Mouse (Mus musculus) kidney, embryonic 14.5 days (tissue): ENCODE data around the gene Arhgef15. TPM values are rescaled to one million over a fixed set of nuclear protein-coding genes. Genes with fewer than 3 reads are reported as not detected.
"Not testable (repeated sequence)": the region's sequence is repeated elsewhere in the genome, so short reads cannot be mapped to it uniquely, and the experiment has no call there.

Source experiments
- ATAC-seq: fragments of 200-750 bp; cut with Nextera tagmentation; 2 replicates; pipeline ENCODE4 v1.8.0; 2017; ENCODE audit warnings: moderate number of reproducible peaks, mild to moderate bottlenecking, moderate TSS enrichment, moderate library complexity; ENCODE audit not compliant: low FRiP score, low TSS enrichment
- H3K27ac ChIP-seq: fragments of 300-500 bp; sonication (generic); 2 replicates; pipeline ENCODE4 v1.5.1; 2014; ENCODE audit warnings: low read depth, mild to moderate bottlenecking, low read length, moderate library complexity, mixed read lengths
- H3K27me3 ChIP-seq: fragments of 300-500 bp; sonication (generic); 2 replicates; pipeline ENCODE4 v1.6.1; 2014; ENCODE audit warnings: mild to moderate bottlenecking, low read length; ENCODE audit not compliant: control insufficient read depth, insufficient read depth
- H3K36me3 ChIP-seq: fragments of 300-500 bp; sonication (generic); 2 replicates; pipeline ENCODE4 v1.6.1; 2014; ENCODE audit warnings: low read length, mixed read lengths; ENCODE audit not compliant: control insufficient read depth, insufficient read depth
- H3K4me1 ChIP-seq: fragments of 300-500 bp; sonication (generic); 2 replicates; pipeline ENCODE4 v1.6.1; 2014; ENCODE audit warnings: low read length, mixed read lengths; ENCODE audit not compliant: control insufficient read depth, insufficient read depth
- H3K4me2 ChIP-seq: fragments of 300-500 bp; sonication (generic); replicated peaks from 2 replicates; pipeline ENCODE4 v1.6.1; 2014; ENCODE audit warnings: low read depth, mild to moderate bottlenecking, low read length
- H3K4me3 ChIP-seq: fragments of 300-500 bp; sonication (generic); 2 replicates; pipeline ENCODE4 v1.5.1; 2014; ENCODE audit warnings: mild to moderate bottlenecking, low read length
- H3K9ac ChIP-seq: fragments of 300-500 bp; sonication (generic); 2 replicates; pipeline ENCODE4 v1.6.1; 2014; ENCODE audit warnings: low read depth, mild to moderate bottlenecking, low read length, moderate library complexity
- H3K9me3 ChIP-seq: fragments of 300-500 bp; sonication (generic); 2 replicates; pipeline ENCODE4 v1.6.1; 2016; ENCODE audit warnings: low read length; ENCODE audit not compliant: control insufficient read depth
- WGBS: fragments of 180-500 bp; shearing (Covaris S2); extraction: QIAGEN DNeasy Blood & Tissue Kit; methylation state at CpG from one replicate; pipeline ENCODE4 v1.1.7; 2014; 5-methylcytosine and 5-hydroxymethylcytosine counted together
- polyA plus RNA-seq: library from polyadenylated mRNA; unstranded; fragments of >200 nt; fragmentation: Nextera tagmentation; extraction: Ambion mirVana; gene quantifications from 2 replicates; pipeline ENCODE4 v1.2.1, GENCODE M21; 2014

Gene Arhgef15
- polyA plus RNA-seq, 1 experiment from 2014 or later, result 15.9 TPM

DNA sequence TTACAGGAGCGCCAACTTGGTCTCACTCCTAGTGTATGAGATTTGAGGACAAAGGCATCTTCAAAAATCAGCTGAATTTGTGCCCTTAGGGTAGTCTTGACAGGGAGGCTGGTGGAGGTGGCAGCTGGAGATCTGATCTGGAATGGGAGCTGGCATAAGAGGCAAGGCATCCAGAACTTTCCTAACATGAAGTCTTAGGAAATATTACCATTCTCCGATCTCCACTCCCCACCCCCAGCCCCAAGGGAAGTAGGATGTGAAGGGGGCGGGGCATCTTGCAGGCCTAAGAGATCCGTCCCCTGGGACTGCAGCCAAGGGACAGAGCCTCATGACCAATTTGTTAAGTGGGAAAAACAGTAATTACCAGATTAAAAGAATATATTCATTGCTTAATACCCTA, 13.0 kb upstream of the Arhgef15 start:
- H3K27me3 ChIP-seq, result no peaks in the 10 kb centered on the region
- no peak overlapping the region for H3K4me3 ChIP-seq
- WGBS, result 83% methylated on average over 4 of the region's 4 CpGs
- H3K9me3 ChIP-seq, result no peaks in the 10 kb centered on the region
- ATAC-seq, result no peak
- H3K4me1 ChIP-seq, result peaks cover 14% of the 10 kb centered on the region
- H3K9ac ChIP-seq, result no peak overlapping the region
- H3K4me2 ChIP-seq, result no peak overlapping the region
- no peak overlapping the region for H3K27ac ChIP-seq
- H3K36me3 ChIP-seq, result no peaks in the 10 kb centered on the region

DNA sequence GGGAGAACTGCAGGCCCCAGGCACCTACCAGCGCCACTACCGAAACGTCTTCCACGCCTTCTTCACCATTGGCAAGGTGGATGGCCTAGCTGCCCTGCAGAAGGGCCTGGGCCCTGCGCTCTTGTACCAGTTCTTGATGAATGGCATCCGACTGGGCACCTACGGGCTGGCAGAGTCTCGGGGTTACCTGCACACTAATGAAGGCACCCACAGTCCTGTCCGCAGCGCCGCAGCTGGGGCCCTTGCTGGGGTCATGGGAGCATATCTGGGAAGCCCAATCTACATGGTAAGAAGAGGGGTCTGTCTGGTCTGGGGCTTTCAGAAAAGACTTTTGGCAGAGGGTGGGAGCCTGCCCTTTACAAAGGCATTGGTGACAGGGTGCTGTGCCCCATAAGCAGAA, 11.5 kb upstream of the Arhgef15 start:
- H3K9me3 ChIP-seq, result no peaks in the 10 kb centered on the region
- peaks cover 14% of the 10 kb centered on the region for H3K4me1 ChIP-seq
- no peak for ATAC-seq
- WGBS, result 85% methylated on average over 11 of the region's 11 CpGs
- no peak overlapping the region for H3K9ac ChIP-seq
- H3K4me3 ChIP-seq, result no peak overlapping the region
- H3K27ac ChIP-seq, result no peak overlapping the region
- no peaks in the 10 kb centered on the region for H3K36me3 ChIP-seq
- H3K4me2 ChIP-seq, result no peak overlapping the region; the same call in 1 of the 2 replicates
- no peaks in the 10 kb centered on the region for H3K27me3 ChIP-seq

DNA sequence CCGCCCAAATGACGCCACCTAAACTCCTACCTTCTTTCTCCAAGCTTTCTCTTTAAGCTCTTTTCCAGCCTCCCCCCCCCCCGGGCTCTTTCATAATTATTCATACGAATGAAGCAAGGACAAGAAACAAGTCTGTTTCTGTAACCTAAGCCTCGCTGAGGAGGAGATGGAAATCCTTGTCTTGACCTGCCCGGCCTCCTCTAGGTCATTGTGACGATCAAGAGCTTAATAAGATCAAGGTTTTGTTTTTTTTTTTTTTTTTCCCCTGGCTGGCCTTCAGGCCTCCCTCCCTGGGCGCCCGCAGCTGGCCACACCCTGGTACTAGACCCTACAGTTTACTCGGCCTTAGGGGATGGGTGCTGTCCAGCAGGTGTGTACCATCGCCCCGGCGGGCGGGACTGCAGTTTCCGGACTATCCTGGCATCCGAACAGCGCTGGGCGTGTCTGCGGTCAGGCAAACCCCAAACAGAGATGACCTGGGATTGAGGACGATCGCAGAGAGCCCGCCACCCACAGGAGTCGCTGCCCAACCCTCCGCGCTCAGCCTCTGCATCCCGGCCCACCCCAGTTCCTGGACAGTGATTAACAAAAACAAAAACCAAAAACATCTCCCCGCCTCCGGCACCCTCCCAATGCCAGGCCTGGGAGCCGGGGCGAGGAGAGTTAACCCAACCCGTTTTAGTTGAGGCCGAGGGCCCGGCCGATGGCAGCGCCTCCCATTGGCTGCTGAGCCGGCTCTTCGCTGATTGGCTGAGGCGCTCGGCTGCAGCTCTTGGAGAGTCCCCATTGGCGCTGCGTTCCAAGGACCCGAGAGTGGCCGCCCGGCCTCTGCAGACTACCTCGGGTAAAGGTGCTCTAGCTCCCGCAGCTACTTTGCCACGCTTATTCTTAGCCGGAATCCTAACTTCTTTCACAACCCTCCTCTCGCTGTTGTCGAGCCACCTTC, 10.3 kb upstream of the Arhgef15 start, which contains the start of gene Slc25a35:
Gene Slc25a35, plus strand, starts transcription at position 795 of the 946 bp plus-strand sequence.
- H3K36me3 ChIP-seq, result no peaks in the 10 kb centered on the region
- H3K4me2 ChIP-seq, result peak within 1 kb of the TSS; percentile 88
- H3K4me3 ChIP-seq, result peak within 1 kb of the TSS; percentile 56
- peak; percentile 96 for ATAC-seq
- no peak within 1 kb of the TSS for H3K27ac ChIP-seq
- WGBS, result under 1% methylated on average over 50 of the region's 50 CpGs
- no peaks in the 10 kb centered on the region for H3K9me3 ChIP-seq
- H3K9ac ChIP-seq, result peak within 1 kb of the TSS; percentile 62
- H3K27me3 ChIP-seq, result no peaks in the 10 kb centered on the region
- H3K4me1 ChIP-seq, result peaks cover 9% of the 10 kb centered on the region

DNA sequence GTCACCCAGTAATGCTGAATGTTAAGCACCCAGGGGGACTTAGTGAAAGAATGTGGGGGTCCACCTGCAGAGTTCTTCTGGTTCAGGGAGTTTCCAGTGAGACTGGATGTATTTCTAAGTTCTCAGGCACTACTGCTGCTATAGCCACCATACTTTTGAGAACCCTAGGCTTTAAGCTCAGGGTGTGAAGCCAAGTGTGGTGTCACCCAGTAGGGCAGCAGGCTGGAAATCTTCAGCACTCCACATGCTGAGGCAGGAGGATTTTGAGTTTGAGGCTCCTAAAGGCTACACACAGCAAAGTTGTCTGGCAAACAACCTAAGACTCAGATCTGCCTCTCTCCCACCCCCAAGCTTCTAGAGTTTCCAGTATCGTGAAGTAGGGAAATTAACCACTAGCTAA, 9.3 kb upstream of the Arhgef15 start:
- no peaks in the 10 kb centered on the region for H3K9me3 ChIP-seq
- no peak for ATAC-seq
- 30% methylated on average over 1 of the region's 1 CpGs for whole genome bisulfite sequencing
- H3K27ac ChIP-seq, result no peak overlapping the region
- H3K4me1 ChIP-seq, result peaks cover 8% of the 10 kb centered on the region
- H3K4me2 ChIP-seq, result no peak overlapping the region
- no peaks in the 10 kb centered on the region for H3K36me3 ChIP-seq
- no peak overlapping the region for H3K4me3 ChIP-seq
- H3K9ac ChIP-seq, result no peak overlapping the region
- no peaks in the 10 kb centered on the region for H3K27me3 ChIP-seq

DNA sequence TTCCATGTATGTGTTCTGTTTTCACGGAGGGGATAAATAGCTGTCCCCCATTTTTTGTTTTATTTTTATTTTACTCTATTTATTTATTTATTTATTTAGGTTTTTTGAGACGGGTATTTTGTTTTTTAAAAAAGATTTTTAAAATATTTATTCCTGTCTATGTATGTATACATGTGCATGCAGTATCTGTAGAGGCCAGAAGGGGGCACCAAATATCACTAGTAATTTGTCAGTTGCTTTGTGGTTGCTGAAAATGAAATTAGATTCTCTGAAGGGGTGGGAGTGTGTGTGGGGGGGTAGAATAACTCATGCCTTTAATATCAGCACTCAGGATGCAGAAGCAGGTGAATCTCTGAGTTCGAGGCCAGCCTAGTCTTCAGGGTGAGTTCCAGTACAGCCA, 8.6 kb upstream of the Arhgef15 start:
- H3K9me3 ChIP-seq, result no peaks in the 10 kb centered on the region
- H3K4me1 ChIP-seq, result peaks cover 8% of the 10 kb centered on the region
- H3K27me3 ChIP-seq, result no peaks in the 10 kb centered on the region
- no peak overlapping the region for H3K4me3 ChIP-seq
- no peak overlapping the region for H3K9ac ChIP-seq
- 38% methylated on average over 3 of the region's 3 CpGs for WGBS
- H3K36me3 ChIP-seq, result no peaks in the 10 kb centered on the region
- H3K27ac ChIP-seq, result no peak overlapping the region
- ATAC-seq, result no peak
- no peak overlapping the region for H3K4me2 ChIP-seq

DNA sequence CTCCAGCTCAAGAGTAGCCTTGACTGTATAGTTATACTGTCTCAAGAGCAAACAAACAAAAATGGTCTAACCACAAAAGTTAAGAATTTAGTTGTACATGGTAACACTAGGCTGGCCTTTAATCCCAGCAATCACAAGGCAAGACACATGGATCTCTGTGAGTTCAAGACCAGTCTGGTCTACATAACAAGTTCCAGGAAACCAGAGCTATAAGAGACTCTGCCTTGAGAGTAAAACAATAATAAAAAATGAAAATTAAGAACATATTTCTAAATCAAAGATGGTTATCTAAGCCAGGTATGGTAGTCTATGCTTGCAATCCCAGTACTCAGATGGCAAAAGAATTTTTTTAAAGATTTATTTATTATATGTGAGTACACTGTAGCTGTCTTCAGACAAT, 7.8 kb upstream of the Arhgef15 start:
- H3K4me2 ChIP-seq, result no peak overlapping the region

DNA sequence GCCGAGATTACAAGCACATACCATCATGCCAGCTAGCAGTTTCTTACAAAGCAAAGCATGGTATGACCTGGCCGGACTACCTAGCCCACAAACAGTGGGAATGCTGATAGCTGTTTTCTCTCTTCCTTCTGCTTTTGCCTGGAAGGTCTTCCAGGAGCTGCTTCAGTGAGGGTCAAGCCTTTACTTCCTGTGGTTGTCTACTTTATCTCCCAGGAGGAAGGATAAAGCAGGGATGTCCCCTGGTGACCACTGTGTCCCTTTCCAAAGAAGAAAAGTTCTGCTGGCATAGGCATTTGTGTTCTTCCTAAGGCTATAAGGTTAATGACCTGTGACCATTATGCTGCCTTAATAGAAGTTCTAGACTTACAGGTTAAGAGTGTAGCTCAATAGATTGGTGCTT, 6.1 kb upstream of the Arhgef15 start:
- no peak overlapping the region for H3K4me2 ChIP-seq
- H3K9ac ChIP-seq, result no peak overlapping the region
- 83% methylated on average over 2 of the region's 2 CpGs for WGBS
- H3K9me3 ChIP-seq, result no peaks in the 10 kb centered on the region
- no peaks in the 10 kb centered on the region for H3K27me3 ChIP-seq
- H3K27ac ChIP-seq, result no peak overlapping the region
- H3K4me1 ChIP-seq, result peaks cover 6% of the 10 kb centered on the region
- no peak overlapping the region for H3K4me3 ChIP-seq
- no peak for ATAC-seq
- H3K36me3 ChIP-seq, result no peaks in the 10 kb centered on the region

More for the DNA sequence above, 7.8 kb upstream of the Arhgef15 start:
- H3K9ac ChIP-seq, result no peak overlapping the region
- H3K36me3 ChIP-seq, result no peaks in the 10 kb centered on the region
- no peak for ATAC-seq
- H3K4me3 ChIP-seq, result no peak overlapping the region
- peaks cover 8% of the 10 kb centered on the region for H3K4me1 ChIP-seq
- H3K27me3 ChIP-seq, result no peaks in the 10 kb centered on the region
- no peaks in the 10 kb centered on the region for H3K9me3 ChIP-seq
- H3K27ac ChIP-seq, result no peak overlapping the region

DNA sequence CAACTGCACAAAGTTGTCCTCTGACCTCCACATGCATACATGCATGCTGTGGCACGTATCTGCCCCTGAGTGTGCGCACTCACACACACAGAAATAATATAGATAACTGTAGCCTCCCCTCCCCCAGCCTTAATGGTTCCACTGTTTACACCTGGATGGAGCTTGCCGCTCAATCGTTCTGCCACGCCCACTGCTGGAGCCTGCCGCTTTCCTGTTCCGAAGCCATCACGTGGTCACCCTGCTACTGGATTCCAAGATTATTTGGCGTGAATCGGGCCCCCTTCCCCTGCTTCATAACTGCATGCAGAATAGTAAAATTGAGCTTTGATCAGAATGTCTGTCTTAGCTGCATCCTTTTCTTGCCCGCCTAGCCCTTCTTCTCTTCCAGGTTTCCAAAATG, 4.9 kb upstream of the Arhgef15 start:
- H3K27ac ChIP-seq, H3K9ac ChIP-seq, H3K36me3 ChIP-seq, H3K4me2 ChIP-seq, H3K27me3 ChIP-seq, H3K4me1 ChIP-seq, H3K9me3 ChIP-seq, ATAC-seq, H3K4me3 ChIP-seq: not testable (repeated sequence)
- WGBS, result 22% methylated on average over 11 of the region's 11 CpGs

DNA sequence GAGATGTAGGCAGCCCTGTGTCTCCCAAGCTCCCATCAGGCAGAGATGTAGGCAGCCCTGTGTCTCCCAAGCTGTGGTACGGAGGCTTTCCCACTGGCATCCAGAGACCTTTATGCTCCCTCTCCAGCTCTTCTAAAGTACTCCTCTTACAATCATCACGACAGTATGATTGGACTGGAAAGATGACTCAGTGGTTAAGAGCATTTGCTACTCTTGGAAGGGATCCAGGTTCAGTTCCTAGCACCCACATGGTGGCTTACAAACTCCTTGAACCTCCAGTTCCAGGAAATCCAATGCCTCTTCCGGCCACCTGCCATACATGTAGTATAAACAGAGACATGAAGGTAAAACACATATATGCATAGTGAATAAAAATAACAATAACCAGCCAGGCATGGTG, 4.3 kb upstream of the Arhgef15 start:
- no peak overlapping the region for H3K4me2 ChIP-seq
- H3K27me3 ChIP-seq, result no peaks in the 10 kb centered on the region
- no peak overlapping the region for H3K9ac ChIP-seq
- no peaks in the 10 kb centered on the region for H3K4me1 ChIP-seq
- H3K4me3 ChIP-seq, result no peak overlapping the region
- 87% methylated on average over 3 of the region's 3 CpGs for WGBS
- no peak for ATAC-seq
- H3K27ac ChIP-seq, result no peak overlapping the region
- no peaks in the 10 kb centered on the region for H3K36me3 ChIP-seq
- H3K9me3 ChIP-seq, result no peaks in the 10 kb centered on the region
